Mouse (Mus musculus) bone marrow, adult 2 months (tissue): ENCODE results near the gene Dsp.

Experiments used
- CTCF ChIP-seq: fragments of 200-500 bp; IDR thresholded peaks from 2 replicates; pipeline ENCODE4 v1.5.1; 2011; ENCODE audit warnings: low read length, control low read depth; ENCODE audit not compliant: control insufficient read depth, insufficient read depth
- POLR2A ChIP-seq: fragments of 200-500 bp; IDR thresholded peaks from 2 replicates; pipeline ENCODE4 v1.6.1; 2011; ENCODE audit warnings: low read depth, mild to moderate bottlenecking, control low read depth, low read length, borderline replicate concordance; ENCODE audit not compliant: control insufficient read depth

- no peak for TF ChIP-seq POLR2A
- no peak for TF ChIP-seq CTCF
Measured at GRCm38 (mm10) chr13:38133016-38133528, 18.0 kb upstream of the Dsp start.
